Mouse (Mus musculus) spleen, adult 2 months (tissue): ENCODE measurements around the gene Gm16181.

Experiments
- CTCF ChIP-seq: fragments of 200-500 bp; IDR thresholded peaks from 2 replicates; pipeline ENCODE4 v1.5.1; 2011; ENCODE audit warnings: mild to moderate bottlenecking, inconsistent platforms; ENCODE audit not compliant: insufficient read depth, insufficient read length, insufficient replicate concordance; ENCODE audit errors: extremely low read depth
- POLR2A ChIP-seq: fragments of 200-500 bp; IDR thresholded peaks from 2 replicates; pipeline ENCODE4 v1.6.1; 2011; ENCODE audit warnings: low read depth, low read length, inconsistent platforms

DNA sequence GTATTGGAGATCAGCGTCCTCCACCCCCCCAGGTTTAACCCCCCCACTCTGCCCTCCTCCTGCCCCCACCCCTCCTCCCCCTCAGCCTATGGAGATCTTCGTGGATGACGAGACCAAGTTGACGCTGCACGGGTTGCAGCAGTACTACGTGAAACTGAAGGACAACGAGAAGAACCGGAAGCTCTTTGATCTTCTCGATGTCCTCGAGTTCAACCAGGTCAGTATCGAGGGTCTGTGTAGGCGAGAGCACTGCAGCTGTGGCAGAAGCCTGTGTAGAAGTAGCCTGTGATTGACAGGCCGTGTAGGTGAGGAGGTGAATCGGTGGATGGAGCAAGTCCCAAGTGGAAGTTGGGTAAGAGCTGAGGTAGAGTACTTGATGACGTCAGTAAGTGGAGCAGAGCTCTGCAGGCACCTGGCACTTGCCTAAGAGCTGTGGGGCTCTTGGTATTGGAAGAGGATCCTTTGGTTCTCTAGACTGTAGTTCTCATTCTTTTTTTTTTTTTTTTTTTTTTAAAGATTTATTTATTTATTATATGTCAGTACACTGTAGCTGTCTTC lies 30.6 kb downstream of the Gm16181 start:
- TF ChIP-seq POLR2A: no peak
- TF ChIP-seq CTCF: no peak
